9 mouse cellular contexts compared by ENCODE assay signal in the genomic region with DNA sequence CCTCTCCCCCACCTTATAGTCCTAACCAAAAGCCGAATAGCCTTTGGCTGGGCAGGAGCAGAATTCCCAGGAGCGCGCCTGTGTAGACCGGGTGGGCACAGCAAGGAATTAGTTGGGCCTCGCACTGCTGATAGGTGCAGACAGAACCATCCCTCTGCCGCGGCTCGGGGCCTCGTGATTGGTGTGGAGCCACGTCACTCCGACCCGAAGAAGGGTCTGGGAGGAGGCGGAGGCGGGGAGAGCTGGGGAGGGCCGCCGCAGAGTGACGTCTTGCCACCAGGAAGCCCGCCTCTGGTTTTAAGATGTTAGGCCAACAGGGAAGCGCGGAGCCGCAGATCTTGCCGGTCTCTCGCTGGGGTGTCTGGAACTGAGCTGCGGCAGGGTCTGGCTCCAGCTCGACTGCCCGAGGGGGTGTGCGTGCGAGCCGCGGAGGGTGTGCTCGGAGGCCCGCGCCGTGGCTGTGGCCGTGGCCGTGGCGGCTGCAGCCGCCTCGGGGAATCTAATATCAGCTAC. TPM values are rescaled to one million over a fixed set of nuclear protein-coding genes. Genes with fewer than 3 reads are reported as not detected.
DNase-seq lines count a peak whose midpoint lies in the region; ATAC-seq and TF ChIP-seq lines count a peak whose summit lies in the region.
"Had no signal": no experiment of that assay in that cellular context is flagged by ENCODE, and none has a peak within 500 bp of the region (broad histone marks: within the 10 kb centered on the region; RNA-seq: fewer than 3 reads in every experiment).

No protein-coding gene starts in this region.

- H3K4me3 ChIP-seq in ES-E14 (ENCODE audit: insufficient read depth in 1 of 2, low read depth in 1 of 2, low read length in 2 of 2, poor library complexity in 1 of 2, severe bottlenecking in 1 of 2) = peak overlapping the region; percentile 64 to 70
- H3K4me3 ChIP-seq in forebrain, embryonic 16.5 days (replicated peaks; ENCODE audit: low read length) = peak overlapping the region; percentile 49
- H3K4me3 ChIP-seq in hindbrain, embryonic 10.5 days = peak overlapping the region; percentile 63
- peak overlapping the region; percentile 49 for H3K4me3 ChIP-seq in limb, embryonic 14.5 days (replicated peaks; ENCODE audit: low read length)
- peak overlapping the region; percentile 38 for H3K4me3 ChIP-seq in midbrain, embryonic 14.5 days (replicated peaks; ENCODE audit: low read depth, low read length)
- peak overlapping the region; percentile 52 for H3K4me3 ChIP-seq in thymus, adult 2 months (ENCODE audit: control insufficient read depth, insufficient read depth, low read length)

- no peak for TF ChIP-seq POLR2A in limb, embryonic 14.5 days (IDR thresholded peaks at IDR 0.05; ENCODE audit: borderline replicate concordance, extremely low read depth, insufficient read depth, insufficient read length)
- no peak for TF ChIP-seq POLR2A in thymus, adult 2 months (IDR thresholded peaks at IDR 0.05; ENCODE audit: control insufficient read depth, extremely low read depth, insufficient read depth, low read length, poor library complexity)

- H3K9me3 ChIP-seq in ES-E14 (ENCODE audit: control insufficient read depth, insufficient read depth, low read depth, low read length) = no peaks in the 10 kb centered on the region
- no peaks in the 10 kb centered on the region for H3K9me3 ChIP-seq in forebrain, embryonic 16.5 days (ENCODE audit: control insufficient read depth, low read length)
- H3K9me3 ChIP-seq in hindbrain, embryonic 10.5 days = no peaks in the 10 kb centered on the region
- no peaks in the 10 kb centered on the region for H3K9me3 ChIP-seq in limb, embryonic 14.5 days (ENCODE audit: control insufficient read depth, low read length)
- H3K9me3 ChIP-seq in midbrain, embryonic 14.5 days (ENCODE audit: control insufficient read depth, low read length) = no peaks in the 10 kb centered on the region

- peak; percentile 89 for DNase-seq in ES-E14 (ENCODE audit: low read depth, low spot score)
- peak; percentile 43 to 55 for DNase-seq in adrenal gland, postnatal 4 days (ENCODE audit: low spot score in 2 of 2)
- DNase-seq in hindbrain, embryonic 10.5 days (ENCODE audit: low spot score) = peak; percentile 95
- peak; percentile 89 for DNase-seq in limb, embryonic 14.5 days (ENCODE audit: low spot score)
- peak; percentile 87 for DNase-seq in midbrain, embryonic 14.5 days
- DNase-seq in thymus, adult 2 months = peak; percentile 69
- no peak for DNase-seq in left cerebral cortex, postnatal 14 days (ENCODE audit: low spot score in 2 of 2)

- TF ChIP-seq CTCF in thymus, adult 2 months (IDR thresholded peaks at IDR 0.05; ENCODE audit: borderline replicate concordance, control insufficient read depth, extremely low read depth, insufficient read depth, low read length, poor library complexity) = no peak

- in situ Hi-C loops in ES-E14 (cut with MboI; ENCODE audit: low sequenced_read_pairs in 2 of 2, unreplicated experiment in 2 of 2) = loop anchor here in 1 of 2 experiments (25.0 kb wide), 1 partner anchor 1899 kb away; the partner anchor contains the start of gene Lef1

- H3K9ac ChIP-seq in ES-E14 (ENCODE audit: insufficient read depth, low read depth, low read length, poor library complexity, severe bottlenecking) = peak overlapping the region; percentile 39; the same call in 1 of the 2 replicates
- peak overlapping the region; percentile 36 for H3K9ac ChIP-seq in forebrain, embryonic 16.5 days (replicated peaks; ENCODE audit: low read depth, low read length)
- H3K9ac ChIP-seq in limb, embryonic 14.5 days (ENCODE audit: low read depth, low read length, severe bottlenecking) = peak overlapping the region; percentile 31
- peak overlapping the region; percentile 36; the same call in 1 of the 2 replicates for H3K9ac ChIP-seq in midbrain, embryonic 14.5 days (replicated peaks; ENCODE audit: low read length)

- no peaks in the 10 kb centered on the region for H3K36me3 ChIP-seq in ES-E14 (ENCODE audit: control insufficient read depth, insufficient read depth, low read length, poor library complexity, severe bottlenecking)
- H3K36me3 ChIP-seq in forebrain, embryonic 16.5 days (ENCODE audit: control insufficient read depth, insufficient read depth) = no peaks in the 10 kb centered on the region
- H3K36me3 ChIP-seq in hindbrain, embryonic 10.5 days = no peaks in the 10 kb centered on the region
- no peaks in the 10 kb centered on the region for H3K36me3 ChIP-seq in limb, embryonic 14.5 days (ENCODE audit: control insufficient read depth, insufficient read depth, low read length)
- no peaks in the 10 kb centered on the region for H3K36me3 ChIP-seq in midbrain, embryonic 14.5 days (ENCODE audit: control insufficient read depth, insufficient read depth, low read length)
- no peaks in the 10 kb centered on the region for H3K36me3 ChIP-seq in thymus, adult 2 months (ENCODE audit: control insufficient read depth, insufficient read depth, low read length)

- no peak overlapping the region for H3K27ac ChIP-seq in ES-E14 (ENCODE audit: insufficient read depth, low read depth, low read length, poor library complexity, severe bottlenecking)
- no peak overlapping the region for H3K27ac ChIP-seq in forebrain, embryonic 16.5 days (ENCODE audit: low read length)
- peak overlapping the region; percentile 12; the same call in 1 of the 2 replicates for H3K27ac ChIP-seq in hindbrain, embryonic 10.5 days
- no peak overlapping the region for H3K27ac ChIP-seq in limb, embryonic 14.5 days (replicated peaks; ENCODE audit: low read depth, low read length)
- peak overlapping the region; percentile 52 for H3K27ac ChIP-seq in midbrain, embryonic 14.5 days (replicated peaks; ENCODE audit: low read depth, low read length)
- H3K27ac ChIP-seq in thymus, adult 2 months (ENCODE audit: control insufficient read depth, insufficient read depth, low read length) = no peak overlapping the region

- peaks cover 54% of the 10 kb centered on the region for H3K27me3 ChIP-seq in forebrain, embryonic 16.5 days (replicated peaks; ENCODE audit: control insufficient read depth, insufficient read depth, low read length)
- peaks cover 100% of the 10 kb centered on the region for H3K27me3 ChIP-seq in hindbrain, embryonic 10.5 days (ENCODE audit: insufficient read depth, poor library complexity, severe bottlenecking)
- H3K27me3 ChIP-seq in limb, embryonic 14.5 days (ENCODE audit: control insufficient read depth, insufficient read depth, low read length) = peaks cover 98% of the 10 kb centered on the region
- peaks cover 84% of the 10 kb centered on the region for H3K27me3 ChIP-seq in midbrain, embryonic 14.5 days (ENCODE audit: control insufficient read depth, insufficient read depth, low read length)
- H3K27me3 ChIP-seq in thymus, adult 2 months (ENCODE audit: control insufficient read depth, insufficient read depth, low read length) = peaks cover 40% of the 10 kb centered on the region

- intact Hi-C loops in left cerebral cortex, postnatal 14 days (cut with DNase I) = no loop called here

- WGBS in forebrain, embryonic 16.5 days = under 1% methylated on average over 39 of the region's 39 CpGs
- WGBS in hindbrain, embryonic 10.5 days = under 1% methylated on average over 39 of the region's 39 CpGs
- under 1% methylated on average over 39 of the region's 39 CpGs for WGBS in limb, embryonic 14.5 days
- WGBS in midbrain, embryonic 14.5 days = 0% methylated on average over 39 of the region's 39 CpGs
- 2% methylated on average over 39 of the region's 39 CpGs for WGBS in thymus, adult 2 months

- peaks cover 0 to 10% of the 10 kb centered on the region in 2 experiments; a peak in 1 of 4 replicates for H3K4me1 ChIP-seq in ES-E14 (ENCODE audit: control insufficient read depth in 2 of 2, insufficient read depth in 2 of 2, low read length in 2 of 2, poor library complexity in 1 of 2)
- peaks cover 16% of the 10 kb centered on the region for H3K4me1 ChIP-seq in forebrain, embryonic 16.5 days (replicated peaks; ENCODE audit: control insufficient read depth, insufficient read depth, low read length)
- H3K4me1 ChIP-seq in hindbrain, embryonic 10.5 days (replicated peaks) = peaks cover 42% of the 10 kb centered on the region
- peaks cover 12% of the 10 kb centered on the region for H3K4me1 ChIP-seq in limb, embryonic 14.5 days (ENCODE audit: control insufficient read depth, insufficient read depth, low read length)
- 0 out of 2 replicates have a peak, but pooled peaks cover 3% of the 10 kb centered on the region for H3K4me1 ChIP-seq in midbrain, embryonic 14.5 days (ENCODE audit: control insufficient read depth, insufficient read depth, low read length)
- H3K4me1 ChIP-seq in thymus, adult 2 months (replicated peaks; ENCODE audit: control insufficient read depth, insufficient read depth, low read length) = peaks cover 9% of the 10 kb centered on the region

- ATAC-seq in forebrain, embryonic 16.5 days = peak; percentile 97
- peak; percentile 94 for ATAC-seq in limb, embryonic 14.5 days (ENCODE audit: low FRiP score, low read depth)
- ATAC-seq in midbrain, embryonic 14.5 days (ENCODE audit: low FRiP score, low TSS enrichment) = peak; percentile 92

- H3K4me2 ChIP-seq in forebrain, embryonic 16.5 days (ENCODE audit: low read length) = peak overlapping the region; percentile 65
- H3K4me2 ChIP-seq in limb, embryonic 14.5 days (replicated peaks; ENCODE audit: low read depth, low read length, severe bottlenecking) = peak overlapping the region; percentile 86
- peak overlapping the region; percentile 68 for H3K4me2 ChIP-seq in midbrain, embryonic 14.5 days (ENCODE audit: low read length)

TF ChIP-seq in ES-E14, 5 proteins besides CTCF, POLR2A, EP300 and RAD21:
- TF ChIP-seq HCFC1 (IDR thresholded peaks at IDR 0.05; ENCODE audit: borderline replicate concordance, insufficient read depth, low read length) (no peak), CHD2 (IDR thresholded peaks at IDR 0.05; ENCODE audit: low read depth, low read length) (peak; percentile 83), ZNF384 (IDR thresholded peaks at IDR 0.05; ENCODE audit: low read depth, low read length) (no peak), MAFK (IDR thresholded peaks at IDR 0.05; ENCODE audit: insufficient read depth, low read depth, low read length) (no peak)

RNA-seq across cellular contexts. Expression of gene Pitx2, which starts 14.0 kb away (rescaled TPM):
- total RNA-seq in ES-E14 (2012; rRNA removed) = 2.9 and 9.8 TPM in 2 replicates
- 1 to 10 TPM in 1 of 2 experiments, under 1 TPM in 1; 0.53 to 1.5 TPM for total RNA-seq in adrenal gland, postnatal 4 days (2021)
- polyA plus RNA-seq in forebrain, embryonic 16.5 days (2015; fragmentation: Nextera tagmentation; extraction: Ambion mirVana) = 0.86 and 4.9 TPM in 2 replicates
- 7.1 and 21.1 TPM in 2 replicates for polyA plus RNA-seq in hindbrain, embryonic 10.5 days (2016; fragmentation: Nextera tagmentation; extraction: Ambion mirVana)
- polyA plus RNA-seq in limb, embryonic 14.5 days (2012; rRNA removed) = 13.3 and 16.0 TPM in 2 replicates
- 11.9 and 12.2 TPM in 2 replicates for polyA plus RNA-seq in limb, embryonic 14.5 days (2014; fragmentation: Nextera tagmentation; extraction: Ambion mirVana)
- 27.0 and 27.5 TPM in 2 replicates for polyA plus RNA-seq in midbrain, embryonic 14.5 days (2014; fragmentation: Nextera tagmentation; extraction: Ambion mirVana)
- 0.19 and 0.26 TPM in 2 replicates for polyA plus RNA-seq in thymus, adult 2 months (2012; rRNA removed)
- not detected for total RNA-seq in left cerebral cortex, postnatal 14 days (2021)
- total RNA-seq: left cerebral cortex, postnatal 36 days had no signal

Comparison
In these comparisons a context has a peak if more than half of its experiments do, and no peak if none do; other contexts are left out.
1. DNase-seq: peak in ES-E14 (single experiment), adrenal gland, postnatal 4 days (2 of 2), hindbrain, embryonic 10.5 days (single experiment), limb, embryonic 14.5 days (single experiment), midbrain, embryonic 14.5 days (single experiment) and thymus, adult 2 months (single experiment); none in left cerebral cortex, postnatal 14 days (0 of 2).
2. H3K27ac ChIP-seq: peak in hindbrain, embryonic 10.5 days (single experiment) and midbrain, embryonic 14.5 days (single experiment); none in ES-E14 (single experiment), forebrain, embryonic 16.5 days (single experiment), limb, embryonic 14.5 days (single experiment) and thymus, adult 2 months (single experiment).
3. Peak in every context shown above with its lines, with median percentiles within 50 percentile points of each other: H3K4me3 ChIP-seq, H3K9ac ChIP-seq, ATAC-seq and H3K4me2 ChIP-seq.